Mouse (Mus musculus) right cerebral cortex, postnatal 14 days (tissue): ENCODE data around the gene Pitx2.

Experiments used
- DNase-seq: peaks from one replicate; pipeline ENCODE4 v3.0.0; 2022

The Pitx2 gene

DNA sequence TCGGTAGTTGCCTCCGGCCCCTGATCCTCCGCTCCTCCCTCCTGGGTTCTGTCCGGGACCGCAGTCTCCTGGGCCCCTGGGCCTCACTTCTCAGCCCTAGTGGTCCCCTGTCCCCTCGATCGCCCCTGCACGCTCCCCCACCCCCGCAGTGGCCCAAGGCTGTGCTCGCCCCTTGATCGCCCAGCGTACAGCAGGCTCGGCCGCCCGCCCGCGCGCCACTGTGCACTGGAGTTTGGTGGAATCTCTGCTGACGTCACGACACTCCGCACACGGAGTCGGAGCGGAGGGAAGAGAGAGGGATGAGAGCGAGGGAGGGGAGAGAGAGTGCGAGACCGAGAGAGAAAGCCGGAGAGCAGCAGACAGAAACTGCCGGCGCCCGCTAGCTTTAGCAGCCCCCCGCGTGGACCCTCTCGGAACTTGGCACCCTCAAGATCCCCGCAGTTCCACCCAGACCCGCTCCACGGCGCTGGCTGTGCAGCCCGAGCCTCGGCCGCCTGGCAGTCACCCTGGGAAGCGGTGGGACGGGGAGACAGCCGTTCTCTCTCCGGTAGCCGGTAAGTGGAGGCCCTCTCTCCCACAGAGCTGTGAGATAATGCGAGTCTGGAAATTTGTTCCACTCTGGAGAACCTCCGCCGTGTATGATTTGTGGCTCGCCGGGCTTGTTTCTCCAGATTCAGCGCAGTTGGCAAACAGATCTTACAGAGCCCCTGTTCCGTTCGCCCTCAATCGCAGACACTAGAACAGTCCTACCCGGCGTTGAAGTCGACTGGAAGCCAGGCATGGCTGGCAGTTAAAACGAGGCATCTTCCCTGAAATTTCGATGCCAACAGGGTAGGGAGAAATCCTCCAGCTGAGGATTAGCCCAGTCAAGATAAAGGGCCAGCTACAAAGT is at the start of gene Pitx2:
Gene Pitx2, plus strand, starts transcription at position 270 of the 892 bp plus-strand sequence.
- no peak for DNase-seq

GRCm38 (mm10) chr3:129150001-129150400 is 49.7 kb upstream of the Pitx2 start:
- no peak for DNase-seq

- DNase-seq, result no peak
Observed at GRCm38 (mm10) chr3:129151096-129151685, 48.5 kb upstream of the Pitx2 start.

DNA sequence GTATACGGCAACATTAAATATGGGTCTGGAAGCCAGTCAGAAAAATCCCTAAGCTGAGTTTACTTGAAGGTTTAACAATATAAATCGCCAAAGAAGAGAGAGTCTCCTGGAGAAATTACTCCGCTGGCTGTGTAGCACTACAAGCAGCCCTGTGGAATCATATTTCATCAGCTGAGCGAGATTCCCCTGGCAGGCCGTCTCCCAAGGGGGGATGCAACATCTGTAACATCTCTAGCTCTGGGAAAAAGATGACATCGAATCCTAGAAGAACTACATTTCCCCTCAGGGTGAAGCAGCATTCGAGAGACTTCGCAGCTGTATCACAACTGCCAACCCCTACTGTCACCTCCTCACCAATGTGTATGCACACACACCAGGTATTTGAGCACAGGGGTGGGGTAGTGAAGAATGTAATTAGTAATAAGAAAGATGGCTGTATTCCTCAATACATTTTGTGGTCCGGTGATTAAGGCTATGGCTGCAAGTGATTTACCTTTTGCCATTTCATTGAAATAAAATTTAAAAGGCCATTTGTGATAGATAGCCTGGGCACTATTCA is 40.8 kb upstream of the Pitx2 start:
- no peak for DNase-seq

DNA sequence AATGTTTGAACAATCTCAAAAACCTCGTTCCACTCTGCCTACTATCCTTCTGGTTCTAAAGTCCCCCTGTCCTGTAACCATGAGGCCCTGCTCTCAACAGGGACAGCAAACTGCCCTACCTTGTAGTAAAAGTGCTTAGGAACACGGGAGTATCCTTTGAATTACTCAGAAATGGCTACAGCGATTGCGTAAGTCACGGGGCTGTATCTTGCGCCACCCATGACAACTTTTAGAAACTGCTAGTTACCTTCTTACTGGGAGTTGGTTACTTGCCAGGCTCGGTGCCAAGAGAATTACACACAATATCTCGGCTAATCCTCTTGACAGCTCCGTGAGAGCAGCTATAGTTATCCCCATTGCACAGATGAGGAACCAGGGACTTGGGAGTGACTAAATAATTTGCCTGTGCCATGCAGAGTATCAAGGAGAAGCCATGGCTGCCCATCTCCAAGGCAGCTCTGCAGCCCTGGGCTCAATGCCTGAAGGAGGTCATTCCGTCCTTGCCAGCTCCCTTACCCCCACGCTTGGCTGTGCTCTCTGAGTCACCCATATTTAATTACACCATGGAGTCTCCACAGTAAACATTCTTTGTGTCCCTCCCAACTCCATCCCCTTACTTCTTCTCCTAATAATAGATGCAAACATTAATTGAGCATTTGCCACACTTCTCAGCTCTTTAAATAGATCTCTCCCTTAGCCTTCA is 38.2 kb upstream of the Pitx2 start:
- no peak for DNase-seq

- no peak for DNase-seq
Observed at GRCm38 (mm10) chr3:129164246-129164645, 35.4 kb upstream of the Pitx2 start.

DNA sequence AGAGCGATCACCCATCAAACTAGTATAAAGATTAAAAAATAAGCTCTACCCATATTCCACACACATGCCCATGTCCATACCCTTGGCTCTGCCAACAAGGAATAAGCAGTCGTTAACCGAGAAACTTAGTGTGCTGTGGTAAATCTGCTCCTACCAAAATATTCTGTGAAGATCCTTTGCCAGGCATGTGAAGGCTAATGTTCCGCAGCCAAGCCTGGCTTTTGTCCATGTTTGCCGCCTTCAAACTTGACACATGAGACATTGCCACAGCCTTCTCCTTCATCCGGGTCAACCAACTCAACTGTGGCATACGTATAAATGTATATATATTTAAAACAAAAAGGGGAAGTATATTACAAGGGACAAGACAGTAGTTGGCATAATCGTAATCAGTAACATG is 34.0 kb upstream of the Pitx2 start:
- no peak for DNase-seq

- no peak for DNase-seq
Observed at GRCm38 (mm10) chr3:129166684-129167083, 33.0 kb upstream of the Pitx2 start.

DNA sequence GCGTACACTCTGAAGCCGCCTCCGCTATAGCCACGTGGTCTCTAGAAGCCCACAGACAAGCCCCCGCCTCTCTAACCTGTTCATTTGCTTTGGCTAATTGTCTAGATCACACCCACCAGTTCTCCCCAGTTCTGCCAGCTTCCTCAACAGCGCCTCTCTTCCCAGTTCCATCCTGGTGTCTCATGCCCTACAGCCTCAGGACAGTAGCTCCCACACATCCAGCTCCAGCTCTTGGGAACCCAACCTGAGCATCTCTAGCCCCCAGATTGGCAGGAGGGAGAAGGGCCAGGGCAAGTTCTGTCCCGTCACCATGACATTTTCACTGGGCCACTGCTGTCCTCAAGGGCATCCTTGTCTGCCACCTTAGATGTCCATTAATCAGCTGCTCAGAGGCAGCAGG is 29.3 kb upstream of the Pitx2 start:
- DNase-seq, result no peak

DNA sequence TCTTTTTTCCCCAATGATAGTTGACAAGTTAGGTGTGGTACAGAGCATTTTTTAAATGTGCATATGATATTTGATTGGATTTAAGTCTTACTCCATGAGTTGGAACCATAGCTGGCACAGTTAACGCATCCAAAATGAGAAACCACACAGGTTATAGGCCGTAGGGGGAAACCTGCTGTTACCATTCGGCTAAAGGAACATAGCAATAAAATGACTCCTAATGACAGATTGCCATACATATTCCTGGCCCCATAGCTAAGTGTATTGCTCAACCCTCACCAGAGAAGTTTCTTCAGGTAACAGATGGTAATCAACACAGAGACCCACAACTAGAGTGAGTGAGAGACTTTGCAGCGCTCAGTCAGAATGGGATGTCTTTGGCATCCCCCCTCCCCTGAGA is 27.9 kb upstream of the Pitx2 start:
- DNase-seq, result no peak

- DNase-seq, result no peak
Observed at GRCm38 (mm10) chr3:129194436-129194835, 5.2 kb upstream of the Pitx2 start.

- DNase-seq, result no peak
Observed at GRCm38 (mm10) chr3:129195036-129195435, 4.6 kb upstream of the Pitx2 start.

DNA sequence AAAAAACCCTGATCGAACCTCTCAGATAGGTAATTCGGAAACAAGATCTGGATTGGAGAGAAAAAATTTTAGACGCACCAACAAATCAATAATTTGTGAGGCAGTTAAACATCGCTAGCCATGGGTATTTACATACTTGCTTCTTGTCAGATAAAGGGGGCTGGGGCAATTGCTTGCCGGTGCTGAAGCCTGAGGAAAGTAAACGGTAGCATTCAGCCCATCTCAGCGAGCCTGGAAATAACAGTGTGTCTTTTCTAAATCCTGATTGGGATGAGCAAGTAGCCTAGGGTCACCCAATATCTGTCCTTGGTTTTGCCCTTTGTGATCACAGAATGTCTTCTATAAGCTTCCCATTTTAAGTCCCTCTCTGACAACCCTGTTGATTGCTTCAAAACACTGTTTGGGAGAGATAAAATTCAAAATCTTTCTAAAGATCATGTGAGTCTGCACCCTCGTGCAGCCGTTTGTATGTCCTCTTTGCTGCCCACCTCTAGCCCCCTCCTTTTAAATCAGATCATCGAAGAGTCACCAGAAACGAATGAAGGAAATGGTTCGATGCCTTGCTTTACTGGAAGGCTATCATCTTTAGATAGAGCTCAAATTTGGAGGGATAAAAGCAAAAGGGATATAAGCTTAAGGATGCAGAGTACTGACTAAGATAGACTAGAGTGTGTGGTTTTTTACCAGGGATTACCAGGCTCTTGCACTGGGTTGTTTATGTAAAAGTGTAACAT is 3.7 kb upstream of the Pitx2 start:
- DNase-seq, result no peak

DNA sequence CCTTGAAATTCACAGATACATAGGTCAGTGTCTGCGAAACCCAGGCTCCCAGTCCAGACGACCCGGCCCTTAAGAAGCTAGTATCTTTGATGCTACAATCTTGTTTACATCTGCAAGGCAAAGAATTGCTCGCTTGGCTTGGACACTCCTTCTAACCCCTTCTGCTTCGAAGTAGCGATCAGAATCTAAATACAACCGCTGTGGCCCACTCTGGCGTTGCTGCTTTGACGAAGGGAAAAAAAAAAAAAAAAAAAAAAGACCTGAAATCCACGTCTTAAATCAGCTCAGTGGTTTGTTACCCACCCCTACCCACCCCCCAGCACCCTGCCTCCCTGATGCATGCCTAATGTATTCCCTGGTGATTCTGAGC is 3.1 kb upstream of the Pitx2 start:
- no peak for DNase-seq

DNA sequence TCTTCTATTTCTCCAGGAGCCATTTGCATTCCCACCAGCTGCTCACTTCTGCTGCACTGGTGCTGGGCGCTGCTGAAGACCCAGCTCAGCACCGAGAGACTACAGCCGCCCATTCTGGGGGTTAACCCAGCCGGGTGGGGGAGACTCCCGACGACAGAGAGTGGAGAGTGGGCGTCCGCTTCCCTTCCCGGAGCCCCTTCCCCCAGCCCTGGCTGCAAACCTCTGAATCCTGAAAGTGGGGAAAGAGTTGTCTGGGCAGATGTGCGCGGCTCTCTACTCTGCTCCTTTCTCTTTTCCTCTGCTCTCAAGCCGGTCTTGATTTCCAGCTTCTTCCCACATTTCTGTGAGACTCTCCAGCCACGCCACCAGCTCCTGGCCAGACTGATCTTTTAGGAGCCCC is 2.6 kb upstream of the Pitx2 start:
- DNase-seq, result no peak

GRCm38 (mm10) chr3:129197786-129198626 is 1.7 kb upstream of the Pitx2 start:
- no peak for DNase-seq

DNA sequence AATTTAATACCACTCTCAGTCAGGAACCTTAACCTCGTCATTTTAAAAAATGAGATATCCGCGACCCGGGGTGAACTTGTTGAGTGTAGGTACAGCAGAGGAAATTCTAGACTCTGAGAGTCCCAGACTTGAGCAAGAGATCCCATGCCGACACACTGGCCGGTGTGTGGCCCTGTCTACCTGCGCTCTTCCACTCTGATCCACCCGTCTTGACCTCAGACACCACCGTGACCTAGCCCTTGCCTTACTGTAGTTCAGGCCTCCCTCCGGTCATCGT is 1.1 kb upstream of the Pitx2 start:
- no peak for DNase-seq

DNA sequence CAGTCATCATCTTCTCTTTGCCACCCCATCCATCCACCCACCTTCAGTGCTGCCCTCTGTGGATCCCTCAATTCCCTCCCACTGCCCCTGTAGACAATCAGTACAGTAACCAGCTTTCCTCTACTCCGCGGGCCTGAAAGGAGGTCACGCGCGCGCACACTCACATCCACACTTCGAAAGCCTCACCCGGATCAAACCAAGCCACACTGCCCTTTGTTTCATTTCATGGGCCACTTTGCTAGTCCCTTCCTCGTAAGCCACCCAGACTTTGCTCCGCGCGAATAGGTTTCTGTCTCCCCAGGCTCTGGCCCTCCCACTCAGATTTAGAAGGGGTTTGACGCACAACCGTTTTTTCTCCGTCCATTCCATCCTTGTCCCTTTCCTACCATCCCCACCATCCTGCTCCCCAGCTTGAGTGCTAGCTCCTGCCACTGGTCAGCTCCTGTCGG is 494 bp upstream of the Pitx2 start:
- no peak for DNase-seq

GRCm38 (mm10) chr3:129200501-129200890 is 818 bp downstream of the Pitx2 start:
- no peak for DNase-seq

DNA sequence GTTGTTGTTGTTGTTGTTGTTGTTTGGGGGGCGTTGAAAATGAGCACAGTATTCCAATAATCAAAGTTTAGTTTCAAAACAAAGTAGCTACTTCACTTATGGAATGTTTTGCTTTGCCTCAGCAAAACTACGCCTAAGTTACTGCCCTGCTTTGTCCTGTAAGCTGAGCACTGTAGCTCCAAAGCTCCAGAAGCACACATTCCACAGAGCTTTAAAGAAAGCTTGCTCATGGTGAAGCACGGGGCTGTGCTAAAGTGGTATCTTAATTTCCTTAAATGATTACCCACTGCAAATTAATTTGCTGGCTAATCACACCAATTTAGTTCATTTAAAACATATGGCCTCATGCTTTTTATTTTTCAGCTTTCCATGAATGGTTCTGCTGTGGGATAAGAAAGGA is 1.5 kb downstream of the Pitx2 start:
- no peak for DNase-seq

DNA sequence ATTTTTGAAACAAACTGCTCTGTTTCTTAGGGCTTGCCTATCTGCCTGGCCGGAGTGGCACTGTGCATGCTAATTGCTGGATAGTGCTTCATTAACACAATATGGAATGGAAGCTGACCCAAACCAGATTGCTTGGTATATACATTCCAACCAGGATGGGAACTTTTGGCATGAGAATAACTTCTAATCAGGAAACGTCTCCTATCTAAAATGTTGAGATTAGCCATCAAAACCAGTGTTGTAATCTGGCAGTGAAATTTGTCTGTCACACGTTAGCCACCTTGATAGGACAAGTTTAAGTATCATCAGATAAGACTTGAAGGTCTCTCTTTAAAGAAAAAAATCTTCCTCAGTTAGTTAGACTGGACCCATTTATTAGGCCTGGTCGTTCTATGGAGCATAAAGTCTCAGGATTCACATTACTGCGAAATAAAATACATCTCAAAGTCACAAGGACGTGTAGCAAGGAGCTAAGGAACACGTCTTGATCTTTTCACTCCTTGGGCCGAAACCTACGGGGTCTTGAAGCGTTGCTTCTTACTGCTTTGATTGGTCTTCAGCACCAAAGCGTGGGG is 2.1 kb downstream of the Pitx2 start:
- no peak for DNase-seq
